Mouse (Mus musculus): ENCODE measurements around the gene St3gal5.

St3gal5 gene

DNA sequence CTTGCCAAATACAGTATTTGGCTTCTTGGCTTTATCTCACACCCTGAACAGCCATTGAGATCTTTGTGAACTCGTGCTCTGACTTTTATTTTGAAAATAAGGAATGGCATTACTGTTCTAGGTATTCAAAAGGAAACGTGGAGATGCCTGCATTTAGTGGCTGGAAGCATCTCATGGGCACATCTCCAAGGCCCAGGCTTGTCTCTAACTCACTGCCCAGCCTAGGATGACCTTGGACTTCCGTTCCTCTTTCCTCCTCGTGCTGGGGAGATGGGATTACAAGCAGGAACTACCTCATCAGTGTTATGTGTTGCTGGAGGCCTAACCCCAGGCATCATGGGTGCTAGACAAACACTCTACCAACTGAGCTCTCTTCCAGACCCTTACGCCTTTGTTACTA, 105.9 kb downstream of the St3gal5 start:
- no peak for DNase-seq (ENCODE audit: low read depth, low spot score)
